Mouse (Mus musculus): ENCODE results near the gene Mettl25. TPM values are rescaled to one million over a fixed set of nuclear protein-coding genes. Genes with fewer than 3 reads are reported as not detected.
A peak's percentile ranks its signal among the peaks of the same experiment; 100 is the strongest.

The Mettl25 gene
- total and polyA plus RNA-seq, 3 experiments, result 6.6 to 11.7 (median 7.8) TPM

- Histone ChIP-seq H3K4me3 (replicated peaks in 1 of 3; ENCODE audit: low read depth in 2 of 3, low read length in 2 of 3, poor library complexity in 1 of 3) (no peak overlapping the region), H3K4me1 (ENCODE audit: control insufficient read depth in 1 of 2, insufficient read depth in 2 of 2) (no peaks in the 10 kb centered on the region), H3K79me2 (replicated peaks; ENCODE audit: control insufficient read depth, extremely low read depth, insufficient read depth, poor library complexity, severe bottlenecking) (no peaks in the 10 kb centered on the region), H3K4me2 (ENCODE audit: insufficient read depth, low read depth, poor library complexity, severe bottlenecking) (no peak overlapping the region), H3K27me3 (replicated peaks) (no peaks in the 10 kb centered on the region), H3K27ac (ENCODE audit: insufficient read depth, low read depth) (no peak overlapping the region), H3K9me3 (replicated peaks; ENCODE audit: low read length) (peaks cover 11% of the 10 kb centered on the region), H3K9ac (ENCODE audit: insufficient read depth, low read depth) (no peak overlapping the region), H3K36me3 (replicated peaks in 1 of 2; ENCODE audit: control insufficient read depth in 1 of 2, insufficient read depth in 1 of 2, low read length in 1 of 2) (no peaks in the 10 kb centered on the region)
- in situ Hi-C loops (cut with MboI; ENCODE audit: low pct_ligation_motif_present, low pct_unique_long_range_greater_than_20kb, low sequenced_read_pairs) (no loop called here), dilution Hi-C loops (cut with MboI; ENCODE audit: extremely low pct_ligation_motif_present, extremely low pct_unique_long_range_greater_than_20kb, low sequenced_read_pairs) (no loop called here)
- TF ChIP-seq MXI1 (IDR thresholded peaks at IDR 0.05; ENCODE audit: low read depth, low read length), result no peak
- DNase-seq (ENCODE audit: extremely low read depth), result no peak
Observed at GRCm38 (mm10) chr10:105727798-105728197, 113.4 kb downstream of the Mettl25 start.

GRCm38 (mm10) chr10:105727353-105727752 lies 113.8 kb downstream of the Mettl25 start:
- Histone ChIP-seq H3K27me3 (replicated peaks) (no peaks in the 10 kb centered on the region), H3K9ac (ENCODE audit: insufficient read depth, low read depth) (no peak overlapping the region), H3K4me1 (ENCODE audit: control insufficient read depth in 1 of 2, insufficient read depth in 2 of 2) (no peaks in the 10 kb centered on the region), H3K36me3 (replicated peaks in 1 of 2; ENCODE audit: control insufficient read depth in 1 of 2, insufficient read depth in 1 of 2, low read length in 1 of 2) (no peaks in the 10 kb centered on the region), H3K79me2 (replicated peaks; ENCODE audit: control insufficient read depth, extremely low read depth, insufficient read depth, poor library complexity, severe bottlenecking) (no peaks in the 10 kb centered on the region), H3K27ac (ENCODE audit: insufficient read depth, low read depth) (no peak overlapping the region), H3K4me2 (ENCODE audit: insufficient read depth, low read depth, poor library complexity, severe bottlenecking) (no peak overlapping the region), H3K9me3 (replicated peaks; ENCODE audit: low read length) (peaks cover 11% of the 10 kb centered on the region), H3K4me3 (replicated peaks in 1 of 3; ENCODE audit: low read depth in 2 of 3, low read length in 2 of 3, poor library complexity in 1 of 3) (no peak overlapping the region)
- TF ChIP-seq USF2 (conservative IDR thresholded peaks at IDR 0.05; ENCODE audit: low read depth, low read length) (no peak), CHD1 (IDR thresholded peaks at IDR 0.05; ENCODE audit: low read depth, low read length) (no peak), POLR2AphosphoS2 (IDR thresholded peaks at IDR 0.05; ENCODE audit: low read depth, low read length) (no peak), ZNF384 (IDR thresholded peaks at IDR 0.05; ENCODE audit: low read depth, low read length) (no peak)
- dilution Hi-C loops (cut with MboI; ENCODE audit: extremely low pct_ligation_motif_present, extremely low pct_unique_long_range_greater_than_20kb, low sequenced_read_pairs) (no loop called here), in situ Hi-C loops (cut with MboI; ENCODE audit: low pct_ligation_motif_present, low pct_unique_long_range_greater_than_20kb, low sequenced_read_pairs) (no loop called here)
- no peak for DNase-seq (ENCODE audit: extremely low read depth)

GRCm38 (mm10) chr10:105714844-105715243 lies 126.3 kb downstream of the Mettl25 start:
- in situ Hi-C loops (cut with MboI; ENCODE audit: low pct_ligation_motif_present, low pct_unique_long_range_greater_than_20kb, low sequenced_read_pairs), result no loop called here
- Histone ChIP-seq H3K4me1 (ENCODE audit: control insufficient read depth in 1 of 2, insufficient read depth in 2 of 2) (no peaks in the 10 kb centered on the region), H3K27me3 (replicated peaks) (no peaks in the 10 kb centered on the region), H3K79me2 (replicated peaks; ENCODE audit: control insufficient read depth, extremely low read depth, insufficient read depth, poor library complexity, severe bottlenecking) (no peaks in the 10 kb centered on the region), H3K9ac (ENCODE audit: insufficient read depth, low read depth) (no peak overlapping the region), H3K4me2 (ENCODE audit: insufficient read depth, low read depth, poor library complexity, severe bottlenecking) (no peak overlapping the region), H3K9me3 (replicated peaks; ENCODE audit: low read length) (peaks cover 16% of the 10 kb centered on the region), H3K4me3 (replicated peaks in 1 of 3; ENCODE audit: low read depth in 2 of 3, low read length in 2 of 3, poor library complexity in 1 of 3) (no peak overlapping the region), H3K27ac (ENCODE audit: insufficient read depth, low read depth) (no peak overlapping the region), H3K36me3 (replicated peaks in 1 of 2; ENCODE audit: control insufficient read depth in 1 of 2, insufficient read depth in 1 of 2, low read length in 1 of 2) (no peaks in the 10 kb centered on the region)
- DNase-seq (ENCODE audit: extremely low read depth), result peak; percentile 25
- dilution Hi-C loops (cut with MboI; ENCODE audit: extremely low pct_ligation_motif_present, extremely low pct_unique_long_range_greater_than_20kb, low sequenced_read_pairs), result no loop called here
- TF ChIP-seq MYC (IDR thresholded peaks at IDR 0.05; ENCODE audit: low read depth, low read length), result no peak
- TF ChIP-seq TCF12 (IDR thresholded peaks at IDR 0.05; ENCODE audit: low read depth, low read length), result no peak
- no peak for TF ChIP-seq E2F4 (IDR thresholded peaks at IDR 0.05; ENCODE audit: insufficient replicate concordance, low read depth, low read length)
- no peak for TF ChIP-seq JUND (conservative IDR thresholded peaks at IDR 0.05; ENCODE audit: low read depth, low read length)
- TF ChIP-seq MAFK (IDR thresholded peaks at IDR 0.05; ENCODE audit: insufficient replicate concordance, low read length), result peak; percentile 94
- peak; percentile 51 for TF ChIP-seq RAD21 (IDR thresholded peaks at IDR 0.05; ENCODE audit: low read depth, low read length)
- TF ChIP-seq ZMIZ1 (IDR thresholded peaks at IDR 0.05; ENCODE audit: low read depth, low read length), result no peak
- TF ChIP-seq MEF2A (IDR thresholded peaks at IDR 0.05; ENCODE audit: borderline replicate concordance, low read depth, low read length), result no peak
- no peak for TF ChIP-seq EP300 (IDR thresholded peaks at IDR 0.05; ENCODE audit: low read length)
- no peak for TF ChIP-seq USF1 (IDR thresholded peaks at IDR 0.05; ENCODE audit: low read depth, low read length)
- TF ChIP-seq NRF1 (IDR thresholded peaks at IDR 0.05; ENCODE audit: low read depth, low read length), result no peak
- no peak for TF ChIP-seq HCFC1 (IDR thresholded peaks at IDR 0.05; ENCODE audit: low read depth, low read length)
- no peak for TF ChIP-seq CHD2 (IDR thresholded peaks at IDR 0.05; ENCODE audit: low read length)
- no peak for TF ChIP-seq CHD1 (IDR thresholded peaks at IDR 0.05; ENCODE audit: low read depth, low read length)
- no peak; the same call in 1 of the 2 replicates for TF ChIP-seq SMC3 (IDR thresholded peaks at IDR 0.05; ENCODE audit: low read depth, low read length)
- no peak for TF ChIP-seq BHLHE40 (IDR thresholded peaks at IDR 0.05; ENCODE audit: low read depth, low read length)
- TF ChIP-seq ELF1 (IDR thresholded peaks at IDR 0.05; ENCODE audit: low read depth, low read length), result no peak
- TF ChIP-seq RCOR1 (conservative IDR thresholded peaks at IDR 0.05; ENCODE audit: low read depth, low read length), result no peak
- no peak for TF ChIP-seq USF2 (conservative IDR thresholded peaks at IDR 0.05; ENCODE audit: low read depth, low read length)
- TF ChIP-seq CTCF (conservative IDR thresholded peaks at IDR 0.05 in 1 of 2, IDR thresholded peaks at IDR 0.05 in 1 of 2; ENCODE audit: low read depth in 2 of 2, low read length in 2 of 2), result peak; percentile 27 to 54; a peak in 3 of 4 replicates
- TF ChIP-seq MAZ (IDR thresholded peaks at IDR 0.05; ENCODE audit: low read depth, low read length), result no peak
- no peak for TF ChIP-seq POLR2A (IDR thresholded peaks at IDR 0.05; ENCODE audit: low read depth, low read length)
